Comparison of ENCODE assay signal across 22 mouse cellular contexts in the genomic region with DNA sequence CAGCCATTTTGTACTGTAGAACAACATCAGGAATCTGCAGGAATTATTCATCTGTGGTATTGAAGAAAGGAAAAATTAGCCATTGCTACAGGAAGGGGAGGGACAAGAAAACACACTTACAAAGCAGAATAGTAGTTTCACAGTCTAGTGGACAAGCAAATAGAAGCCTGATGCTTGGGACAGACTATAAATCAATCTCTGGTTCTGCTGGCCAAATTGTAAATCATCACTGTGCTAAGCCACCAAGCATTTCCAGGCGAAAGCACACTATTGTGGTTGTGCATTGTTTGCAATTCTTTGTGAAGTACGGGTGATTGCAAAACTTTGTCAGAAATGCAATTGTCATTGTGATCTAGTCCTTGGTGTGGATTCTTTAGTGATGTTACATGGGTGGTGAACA.
A peak's percentile ranks its signal among the peaks of the same experiment; 100 is the strongest.
DNase-seq lines count a peak whose midpoint lies in the region; ATAC-seq and TF ChIP-seq lines count a peak whose summit lies in the region.
"Had no signal": no experiment of that assay in that cellular context is flagged by ENCODE, and none has a peak within 500 bp of the region (broad histone marks: within the 10 kb centered on the region; RNA-seq: fewer than 3 reads in every experiment).

No protein-coding gene starts in this region.

- peak; percentile 67; the same call in 1 of the 2 replicates for ATAC-seq in kidney, embryonic 16.5 days (ENCODE audit: low FRiP score, low TSS enrichment)
- ATAC-seq: activated CD4-positive, CD25-positive, alpha-beta regulatory T cell, adult 4 months; forebrain, embryonic 13.5 days; forebrain, embryonic 15.5 days; forebrain, postnatal 0 days; Patski had no signal

- TF ChIP-seq CTCF in C2C12 (IDR thresholded peaks at IDR 0.05; ENCODE audit: control insufficient read depth, insufficient read depth, insufficient read length), result no peak

- H3K4me2 ChIP-seq in kidney, embryonic 16.5 days (replicated peaks; ENCODE audit: low read depth, low read length), result no peak overlapping the region
- H3K4me2 ChIP-seq: embryonic facial prominence, embryonic 12.5 days; forebrain, embryonic 13.5 days; forebrain, embryonic 15.5 days had no signal

- no peak overlapping the region for H3K9ac ChIP-seq in kidney, embryonic 16.5 days (replicated peaks; ENCODE audit: low read length)
- H3K9ac ChIP-seq: embryonic facial prominence, embryonic 12.5 days; forebrain, embryonic 13.5 days; forebrain, embryonic 15.5 days; forebrain, postnatal 0 days had no signal

- H3K27ac ChIP-seq in heart, embryonic 10.5 days, result no peak overlapping the region
- H3K27ac ChIP-seq in kidney, embryonic 16.5 days (ENCODE audit: low read length), result no peak overlapping the region
- H3K27ac ChIP-seq: embryonic facial prominence, embryonic 10.5 days; embryonic facial prominence, embryonic 12.5 days; forebrain, embryonic 13.5 days; forebrain, embryonic 15.5 days had no signal

- WGBS in heart, embryonic 10.5 days, result 85% methylated on average over 2 of the region's 2 CpGs
- 44% methylated on average over 2 of the region's 2 CpGs for WGBS in kidney, embryonic 16.5 days

- DNase-seq in heart, adult 11 months, result peak; percentile 25
- no peak for DNase-seq in heart, embryonic 10.5 days (ENCODE audit: low spot score)
- DNase-seq in kidney, postnatal 10 days, result no peak
- DNase-seq in lung, postnatal 36 days, result no peak
- DNase-seq: adrenal gland, adult 8-10 months; adrenal gland, postnatal 14 days; adrenal gland, postnatal 36 days; B cell, adult 2 months; cerebellum, adult 11-12 months; cerebellum, adult 2 months; cerebellum, adult 9-10 months; cerebellum, postnatal 10 days; cerebellum, postnatal 25 days; forebrain, postnatal 0 days had no signal

- H3K27me3 ChIP-seq in heart, embryonic 10.5 days (ENCODE audit: insufficient read depth, poor library complexity, severe bottlenecking), result no peaks in the 10 kb centered on the region
- no peaks in the 10 kb centered on the region for H3K27me3 ChIP-seq in kidney, embryonic 16.5 days (ENCODE audit: insufficient read depth, low read length)
- H3K27me3 ChIP-seq in C2C12 (ENCODE audit: control insufficient read depth, insufficient read depth, insufficient read length), result no peaks in the 10 kb centered on the region
- H3K27me3 ChIP-seq: embryonic facial prominence, embryonic 12.5 days; Patski had no signal

- 0 out of 2 replicates have a peak, but pooled peaks cover 2% of the 10 kb centered on the region for H3K4me1 ChIP-seq in heart, embryonic 10.5 days
- no peaks in the 10 kb centered on the region; the same call in 1 of the 2 replicates for H3K4me1 ChIP-seq in kidney, embryonic 16.5 days (ENCODE audit: insufficient read depth, low read length)

- no peaks in the 10 kb centered on the region for H3K9me3 ChIP-seq in heart, embryonic 10.5 days
- H3K9me3 ChIP-seq in kidney, embryonic 16.5 days (ENCODE audit: low read length), result peaks cover 2% of the 10 kb centered on the region; the same call in 1 of the 2 replicates
- H3K9me3 ChIP-seq: embryonic facial prominence, embryonic 10.5 days; embryonic facial prominence, embryonic 12.5 days; forebrain, embryonic 13.5 days; forebrain, embryonic 15.5 days had no signal

- no peaks in the 10 kb centered on the region for H3K79me2 ChIP-seq in C2C12 (ENCODE audit: control insufficient read depth, insufficient read depth)

- no peak overlapping the region for H3ac ChIP-seq in C2C12 (ENCODE audit: control insufficient read depth, insufficient read length, low read depth)

- no peak overlapping the region for H3K4me3 ChIP-seq in heart, embryonic 10.5 days
- H3K4me3 ChIP-seq in kidney, embryonic 16.5 days (ENCODE audit: low read length), result no peak overlapping the region
- no peak overlapping the region for H3K4me3 ChIP-seq in C2C12 (ENCODE audit: insufficient read depth, poor library complexity, severe bottlenecking)
- H3K4me3 ChIP-seq: embryonic facial prominence, embryonic 10.5 days; embryonic facial prominence, embryonic 12.5 days; forebrain, embryonic 13.5 days; forebrain, embryonic 15.5 days had no signal

- no peaks in the 10 kb centered on the region for H3K79me3 ChIP-seq in C2C12 (ENCODE audit: low read depth)

- no peaks in the 10 kb centered on the region for H3K36me3 ChIP-seq in heart, embryonic 10.5 days
- H3K36me3 ChIP-seq in kidney, embryonic 16.5 days (ENCODE audit: insufficient read depth, low read length), result no peaks in the 10 kb centered on the region
- no peaks in the 10 kb centered on the region for H3K36me3 ChIP-seq in C2C12 (ENCODE audit: control insufficient read depth, insufficient read depth)
- H3K36me3 ChIP-seq: embryonic facial prominence, embryonic 10.5 days; embryonic facial prominence, embryonic 12.5 days; forebrain, embryonic 15.5 days had no signal

TF ChIP-seq in C2C12, 6 proteins besides CTCF, POLR2A, EP300 and RAD21:
- TF ChIP-seq CEBPB (IDR thresholded peaks at IDR 0.05; ENCODE audit: low read depth) (peak; percentile 11), USF1 (IDR thresholded peaks at IDR 0.05; ENCODE audit: low read depth) (no peak), FOSL1 (IDR thresholded peaks at IDR 0.05; ENCODE audit: insufficient read depth, low read length, poor library complexity, severe bottlenecking) (no peak), MYOD1 (IDR thresholded peaks at IDR 0.05; ENCODE audit: control insufficient read depth, insufficient read length, low read depth) (no peak)
